Mouse (Mus musculus) heart, adult 9 months (tissue): ENCODE measurements around the gene Ndnf.

Source experiments
- DNase-seq, 2 experiments: peaks; one replicate each; pipeline ENCODE4 v3.0.0; 2022; ENCODE audit warnings: low spot score in 2 of 2

Ndnf gene

DNA sequence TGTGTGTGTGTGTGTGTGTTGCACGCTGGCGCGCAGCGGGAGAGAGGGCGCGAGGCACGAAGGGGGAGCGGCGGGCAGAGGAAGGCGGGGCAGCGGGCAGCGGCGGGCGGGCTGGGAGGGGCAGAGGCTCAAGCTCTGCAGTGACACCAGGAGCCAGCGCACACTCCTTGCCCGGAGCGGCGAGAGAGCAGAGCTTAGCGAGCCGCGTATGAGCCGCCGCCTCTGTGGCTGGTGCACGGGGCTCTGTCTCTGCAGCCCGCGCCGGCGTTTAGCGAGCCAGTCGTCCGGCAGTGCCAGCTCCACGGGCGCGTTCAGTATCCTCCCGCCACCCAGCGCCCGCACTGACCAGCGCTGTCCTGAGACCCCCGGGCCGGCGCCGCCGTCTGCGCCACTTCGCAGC lies at the start of gene Ndnf:
Gene Ndnf, plus strand, starts transcription at position 140 of the 400 bp plus-strand sequence.
- peak; percentile 29 to 43 for DNase-seq

- DNase-seq = no peak
Measured at GRCm38 (mm10) chr6:65623016-65623715, 48.2 kb upstream of the Ndnf start.

GRCm38 (mm10) chr6:65630578-65630977 lies 40.8 kb upstream of the Ndnf start:
- no peak for DNase-seq

- DNase-seq = no peak
Measured at GRCm38 (mm10) chr6:65632184-65632583, 39.2 kb upstream of the Ndnf start.

- DNase-seq = no peak
Measured at GRCm38 (mm10) chr6:65642431-65642830, 29.0 kb upstream of the Ndnf start.

DNA sequence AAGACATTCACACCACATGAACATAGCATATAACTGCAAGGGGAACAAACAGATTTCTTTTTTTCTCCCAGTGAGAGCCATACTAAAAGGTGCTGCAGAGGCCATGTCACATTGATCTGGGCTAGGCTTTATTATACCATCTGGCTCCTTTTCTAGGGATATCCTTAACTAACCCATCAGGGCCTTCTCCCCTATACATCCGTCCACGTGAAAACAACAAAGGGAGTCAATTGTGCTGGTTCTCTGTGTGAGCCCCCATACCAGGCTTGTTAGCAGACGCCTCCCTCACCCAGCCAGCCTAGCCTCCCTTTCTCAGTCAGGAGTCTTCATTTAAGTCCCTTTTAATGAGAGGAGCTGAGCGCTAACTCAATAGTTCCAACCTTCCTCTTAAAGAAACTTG lies 27.3 kb upstream of the Ndnf start:
- no peak for DNase-seq

- no peak for DNase-seq
Measured at GRCm38 (mm10) chr6:65646408-65646807, 25.0 kb upstream of the Ndnf start.

DNA sequence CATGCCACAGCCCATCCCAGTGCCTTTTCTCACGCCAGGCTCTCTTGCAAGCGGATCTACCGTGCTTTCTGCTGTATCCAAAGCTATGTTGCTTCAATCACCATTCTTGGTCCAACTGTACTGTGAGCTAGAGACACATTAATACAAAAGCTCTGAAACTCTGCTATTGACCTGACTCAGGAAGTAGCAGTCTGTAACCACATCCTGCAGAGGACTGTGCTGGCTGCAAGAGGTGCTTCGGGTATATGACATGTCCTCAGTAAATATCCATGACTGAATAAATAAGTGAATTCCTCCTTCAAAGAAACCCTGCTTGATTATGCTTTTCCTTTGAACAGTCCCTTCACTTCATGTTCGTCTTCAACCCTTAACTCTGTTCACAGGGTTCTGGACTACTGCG lies 23.7 kb upstream of the Ndnf start:
- DNase-seq = no peak

DNA sequence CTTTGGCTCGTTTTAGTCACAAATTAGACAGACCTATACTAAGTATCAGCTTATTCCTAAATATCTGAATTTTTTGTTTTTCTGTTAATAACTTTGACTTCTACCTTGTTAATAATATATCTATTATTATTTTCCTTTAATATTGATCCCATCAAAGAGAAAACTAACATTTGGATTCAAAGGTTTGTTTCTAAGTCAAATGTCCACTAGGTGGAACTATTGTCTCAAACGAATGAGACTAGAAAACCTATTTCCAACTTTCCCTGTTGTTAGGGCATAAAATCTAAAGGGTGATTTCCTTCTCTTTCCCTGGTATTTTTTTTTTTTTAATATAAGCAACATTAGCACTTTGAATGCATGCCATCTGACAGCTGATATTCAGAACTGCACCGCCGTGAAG lies 20.0 kb upstream of the Ndnf start:
- no peak for DNase-seq

- no peak for DNase-seq
Measured at GRCm38 (mm10) chr6:65661272-65661671, 10.1 kb upstream of the Ndnf start.

DNA sequence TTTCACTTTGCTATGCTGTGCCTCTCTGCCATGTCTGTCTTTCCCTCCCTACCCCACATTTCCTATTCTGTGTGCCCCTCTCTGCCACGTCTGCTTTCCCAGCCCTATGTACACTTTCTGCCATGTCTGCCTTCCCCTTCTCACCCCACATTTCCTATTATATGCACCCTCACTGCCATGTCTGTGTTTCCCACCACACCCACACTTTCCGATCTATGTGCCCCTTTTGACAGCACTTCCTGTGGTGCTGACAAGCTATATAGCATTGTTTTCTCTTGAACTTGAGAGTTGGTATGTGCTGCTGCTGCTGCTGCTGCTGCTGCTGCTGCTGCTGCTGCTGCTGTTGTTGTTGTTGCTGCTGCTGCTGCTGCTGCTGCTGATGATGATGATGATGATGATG lies 9.3 kb upstream of the Ndnf start:
- no peak for DNase-seq

GRCm38 (mm10) chr6:65663990-65664389 lies 7.4 kb upstream of the Ndnf start:
- no peak for DNase-seq

DNA sequence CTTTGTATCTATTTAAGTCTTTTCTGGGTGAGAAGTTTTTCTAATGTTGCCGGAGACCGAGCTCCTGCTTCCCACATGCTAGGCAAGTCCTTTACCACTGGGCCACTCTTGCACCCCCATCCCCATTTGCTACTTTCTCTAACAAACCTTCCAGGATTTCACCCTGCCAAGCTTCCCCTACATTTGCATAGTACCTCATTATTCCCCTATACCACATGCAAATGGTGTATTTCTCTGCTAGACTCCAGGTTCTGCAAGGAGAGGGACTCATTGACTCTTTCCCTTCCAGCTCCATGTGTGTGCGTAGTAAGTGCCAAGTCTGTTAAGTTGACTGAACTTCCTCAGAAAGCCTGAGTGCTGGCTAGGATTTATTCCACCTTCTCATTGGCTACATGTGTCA lies 5.1 kb upstream of the Ndnf start:
- no peak for DNase-seq

- DNase-seq = no peak
Measured at GRCm38 (mm10) chr6:65669971-65670370, 1.4 kb upstream of the Ndnf start.

DNA sequence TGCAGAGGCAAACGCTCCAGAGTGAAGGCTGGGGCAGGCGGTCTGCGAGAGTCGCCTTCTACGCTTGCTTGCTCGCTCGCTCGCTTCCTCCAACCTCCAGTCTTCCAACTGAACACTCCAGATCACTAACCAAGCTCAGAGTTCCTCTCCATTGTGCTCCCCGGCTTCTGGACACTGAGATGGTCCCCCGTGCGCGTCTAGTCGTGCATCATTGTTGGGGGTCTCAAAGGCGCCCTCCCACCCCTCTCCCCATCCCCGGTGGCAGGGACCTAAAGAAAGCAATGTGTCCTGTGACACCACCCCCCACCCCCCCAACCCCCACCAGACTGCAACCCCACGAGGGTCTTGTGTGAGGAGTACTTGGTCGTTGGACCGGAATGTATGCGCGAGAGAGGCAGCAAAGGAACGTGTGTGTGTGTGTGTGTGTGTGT lies 394 bp upstream of the Ndnf start:
- DNase-seq = no peak

GRCm38 (mm10) chr6:65672131-65673031 lies 991 bp downstream of the Ndnf start:
- DNase-seq = peak; percentile 2 to 4

- no peak for DNase-seq
Measured at GRCm38 (mm10) chr6:65693938-65694337, 22.5 kb downstream of the Ndnf start.

DNA sequence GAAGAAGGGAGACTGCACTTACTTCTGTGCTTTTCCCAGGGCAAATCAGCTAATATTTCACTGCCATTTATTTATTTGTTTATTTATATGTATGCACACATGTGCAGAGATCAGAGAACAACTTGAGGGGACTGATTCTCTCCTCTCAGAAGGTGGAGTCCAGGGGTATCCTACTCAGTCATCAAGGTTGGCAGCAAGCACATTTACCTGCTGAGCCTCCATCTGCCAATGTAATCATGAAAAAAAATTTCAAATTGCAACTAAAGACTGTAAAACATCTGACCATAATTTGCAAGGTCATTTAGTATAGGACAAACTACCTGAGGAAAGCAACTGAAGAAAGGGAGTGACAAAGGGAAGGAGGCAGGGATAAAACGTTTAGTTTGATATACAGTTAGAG lies 49.3 kb downstream of the Ndnf start:
- DNase-seq = no peak

GRCm38 (mm10) chr6:65725677-65726076 lies 54.3 kb downstream of the Ndnf start:
- DNase-seq = no peak

GRCm38 (mm10) chr6:65728261-65728660 lies 56.9 kb downstream of the Ndnf start:
- no peak for DNase-seq

GRCm38 (mm10) chr6:65739442-65739841 lies 68.1 kb downstream of the Ndnf start:
- peak; percentile 8 to 19 for DNase-seq

GRCm38 (mm10) chr6:65743144-65743870 lies 71.9 kb downstream of the Ndnf start:
- DNase-seq = no peak

DNA sequence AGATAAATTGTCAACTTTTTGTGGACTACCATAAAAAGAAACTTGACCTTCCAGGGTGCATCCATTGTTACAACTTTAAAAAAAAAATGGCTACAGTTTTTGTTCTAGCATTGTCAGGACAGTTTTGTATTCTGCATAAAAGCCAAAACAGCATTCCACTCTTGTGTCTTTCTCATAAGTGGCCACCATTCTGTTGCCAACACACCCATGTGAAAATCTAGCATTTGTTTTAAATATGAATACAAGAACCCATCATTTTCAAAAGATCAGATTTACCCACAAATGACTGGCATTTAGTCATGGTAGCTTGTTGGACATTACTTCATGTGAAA lies 72.4 kb downstream of the Ndnf start:
- no peak for DNase-seq
